Mouse (Mus musculus) lung, postnatal 10 days (tissue): ENCODE data around the gene Grk1.

Experiments
- DNase-seq: peaks from one replicate; pipeline ENCODE4 v3.0.0; 2021

Grk1 gene

DNA sequence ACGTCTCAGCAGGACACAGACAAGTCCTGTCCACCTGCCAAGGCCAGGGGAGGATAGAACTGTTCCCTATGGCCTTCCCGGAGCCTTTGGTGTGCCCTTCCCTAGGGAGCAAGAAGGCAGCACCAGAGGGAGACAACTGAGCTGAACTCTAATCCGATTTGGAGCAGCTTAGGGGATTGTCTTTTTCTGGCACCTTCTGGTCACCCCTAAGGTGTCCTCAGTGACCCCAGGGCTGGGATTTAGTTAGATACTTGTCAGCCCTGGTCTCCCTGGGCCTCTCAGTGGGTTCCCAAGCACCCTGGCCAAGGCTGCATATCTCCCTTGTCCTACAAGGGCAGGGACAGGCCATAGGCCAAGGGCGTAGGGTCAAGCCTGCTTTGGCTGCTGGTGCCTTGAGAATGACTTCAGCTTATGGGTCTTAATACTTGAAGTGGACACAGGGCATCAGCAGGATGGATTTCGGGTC lies at the start of gene Grk1:
TSS of gene Grk1 (plus strand) at position 416 of the 466 bp plus-strand sequence.
- DNase-seq = no peak

DNA sequence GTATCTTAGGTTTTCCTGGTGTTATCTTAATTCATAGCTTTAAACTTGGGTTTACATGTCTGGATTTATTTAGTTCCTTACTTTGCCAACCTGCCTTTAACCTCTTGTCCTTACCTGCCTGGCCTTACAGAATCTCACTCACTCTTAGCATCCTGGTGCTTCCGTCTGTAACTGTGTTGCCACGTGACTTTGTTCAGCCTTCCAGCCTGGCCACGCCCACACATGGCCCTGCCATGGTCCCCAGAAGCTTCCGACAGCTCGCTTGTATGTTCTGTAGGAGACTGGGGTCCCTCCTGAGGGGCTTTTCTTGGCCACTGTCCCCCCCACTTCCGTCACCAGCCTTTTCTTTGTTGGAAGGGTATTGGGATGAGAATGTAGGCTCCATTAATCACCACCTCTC lies 48.7 kb upstream of the Grk1 start:
- no peak for DNase-seq

DNA sequence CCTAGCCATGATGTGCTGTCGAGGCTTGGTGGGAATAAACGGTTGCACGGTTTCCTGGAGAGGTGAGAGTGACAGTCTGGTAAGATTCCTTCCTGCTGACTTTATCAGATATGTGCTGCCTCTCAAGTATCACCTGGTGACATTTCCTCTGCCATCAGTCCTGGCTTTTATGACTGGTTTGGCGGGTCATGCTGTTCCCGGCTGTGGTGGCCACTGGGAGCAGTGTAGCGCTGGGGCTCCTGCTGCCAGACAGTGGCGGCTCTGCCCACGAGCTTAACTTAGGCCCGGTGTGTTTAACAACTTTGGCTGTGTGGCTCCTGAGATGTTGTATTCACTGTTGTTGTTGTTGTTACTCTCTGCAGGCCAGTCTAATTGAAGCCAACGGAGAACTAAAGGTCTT lies 48.2 kb upstream of the Grk1 start:
- DNase-seq = no peak

DNA sequence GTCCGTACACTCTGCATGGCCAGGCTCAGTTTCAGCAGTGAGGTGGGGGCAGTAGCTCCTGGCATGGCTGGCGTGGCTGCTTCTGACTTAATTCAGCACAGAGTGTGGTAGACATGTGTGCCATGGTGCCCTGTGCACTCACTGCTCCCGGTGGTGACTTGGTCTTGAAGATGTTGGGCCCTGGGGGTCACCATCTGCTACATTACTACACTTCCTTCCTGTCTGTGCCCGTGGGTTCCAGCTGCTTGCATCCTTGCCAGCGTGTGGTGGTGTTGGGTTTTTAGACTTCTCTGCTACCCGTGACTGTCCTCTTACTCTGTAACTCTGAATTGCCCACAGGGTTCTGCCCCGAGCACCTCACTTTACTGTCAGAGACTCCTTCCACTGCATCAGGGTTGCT lies 44.7 kb upstream of the Grk1 start:
- no peak for DNase-seq

DNA sequence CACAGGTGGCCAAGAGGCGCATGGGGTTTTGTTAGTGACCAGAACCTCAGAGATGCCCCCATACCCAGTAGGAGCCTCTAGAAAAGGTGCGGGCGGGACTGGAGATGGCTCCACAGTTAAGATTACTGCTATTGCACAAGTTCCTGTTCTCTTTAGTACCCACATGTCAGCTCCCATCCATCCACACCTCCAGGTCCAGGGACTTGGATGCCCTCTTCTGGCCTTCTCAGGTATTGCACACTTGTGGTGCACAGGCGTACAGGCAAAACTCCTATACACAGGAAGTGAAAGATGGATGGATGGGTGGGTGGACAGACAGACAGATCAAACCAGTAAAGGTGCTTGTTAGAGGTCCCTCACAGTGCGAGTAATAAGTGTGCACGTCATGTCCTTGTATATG lies 43.0 kb upstream of the Grk1 start:
- no peak for DNase-seq

DNA sequence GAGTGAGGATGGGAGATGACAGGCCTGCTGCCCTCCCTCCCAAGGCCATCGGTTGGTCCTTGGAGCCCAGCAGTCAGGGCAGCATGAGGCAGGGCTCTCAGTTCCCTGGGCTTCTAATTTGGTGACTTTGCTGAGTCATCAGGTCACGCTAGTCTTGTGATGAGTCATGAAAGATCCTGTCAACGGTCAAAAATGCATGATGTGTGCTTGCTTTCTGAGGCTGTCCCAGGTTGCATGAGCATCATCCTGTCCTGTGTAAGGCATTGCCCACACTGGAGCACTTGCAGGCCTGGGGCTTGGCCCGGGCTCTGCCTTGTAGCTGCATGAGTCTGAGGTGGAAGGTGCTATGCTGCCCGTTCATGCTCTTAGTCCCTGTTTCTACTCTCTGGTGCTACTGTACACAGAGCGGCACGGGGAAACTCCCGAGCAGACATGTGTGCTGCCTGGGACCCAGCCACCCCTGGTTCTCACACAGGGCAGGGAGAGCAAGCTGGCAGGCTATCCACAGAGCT lies 31.7 kb upstream of the Grk1 start:
- DNase-seq = no peak

DNA sequence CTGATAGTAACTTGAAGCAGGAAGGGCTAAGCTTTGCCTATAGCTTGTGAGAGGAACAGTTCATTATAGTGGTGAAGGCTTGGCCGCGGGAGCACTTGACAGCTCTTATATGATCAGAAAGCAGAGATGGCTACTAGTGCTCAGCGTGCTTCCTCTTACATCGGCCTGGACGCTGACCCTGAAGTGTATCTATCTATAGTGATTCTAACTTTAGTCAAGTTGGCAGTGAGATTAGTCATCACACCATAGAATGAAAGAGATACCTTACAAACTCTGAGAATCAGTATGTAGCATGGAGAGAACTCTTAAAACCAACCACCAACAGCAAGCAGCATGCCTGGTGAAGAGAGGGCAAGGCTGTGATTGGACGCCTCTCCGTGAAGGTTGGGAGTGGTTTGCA lies 23.3 kb upstream of the Grk1 start:
- DNase-seq = no peak

DNA sequence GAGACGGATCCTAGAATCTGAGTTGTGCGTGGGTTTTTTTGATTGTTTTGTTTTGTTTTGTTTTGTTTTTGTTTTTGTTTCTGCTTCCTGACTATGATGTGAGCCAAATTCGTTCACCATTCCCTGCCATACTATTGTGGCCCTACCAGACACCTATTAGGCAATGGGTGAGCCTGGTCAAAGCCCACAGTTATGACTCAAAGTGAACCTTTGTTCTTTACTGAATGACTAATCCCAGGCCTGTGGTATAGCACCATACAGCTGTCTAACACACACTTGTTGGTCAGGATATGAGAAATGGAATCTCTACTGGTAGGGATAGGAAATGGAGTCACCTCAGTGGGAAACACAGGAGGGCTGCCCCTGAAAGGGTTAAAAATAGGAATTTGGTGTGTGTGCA lies 22.3 kb upstream of the Grk1 start:
- no peak for DNase-seq

DNA sequence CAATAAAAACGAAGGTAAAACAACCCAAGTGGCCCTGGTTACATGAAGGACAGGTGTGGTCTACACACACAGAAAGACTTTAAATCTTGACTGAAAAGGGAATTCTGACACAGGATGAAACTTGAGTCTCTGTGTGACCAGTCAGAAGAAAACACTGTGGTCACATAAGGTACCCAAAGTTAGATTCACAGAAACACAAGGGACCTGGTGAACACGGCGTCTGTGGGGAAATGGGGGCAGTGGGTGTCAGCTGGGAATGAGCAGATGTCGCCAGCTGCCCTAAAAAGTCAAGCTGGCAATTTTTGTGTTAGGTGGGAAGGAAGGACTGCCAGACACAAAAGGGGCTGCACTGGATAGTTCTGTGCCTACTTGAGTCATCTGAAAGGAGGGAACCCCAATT lies 21.9 kb upstream of the Grk1 start:
- DNase-seq = no peak

DNA sequence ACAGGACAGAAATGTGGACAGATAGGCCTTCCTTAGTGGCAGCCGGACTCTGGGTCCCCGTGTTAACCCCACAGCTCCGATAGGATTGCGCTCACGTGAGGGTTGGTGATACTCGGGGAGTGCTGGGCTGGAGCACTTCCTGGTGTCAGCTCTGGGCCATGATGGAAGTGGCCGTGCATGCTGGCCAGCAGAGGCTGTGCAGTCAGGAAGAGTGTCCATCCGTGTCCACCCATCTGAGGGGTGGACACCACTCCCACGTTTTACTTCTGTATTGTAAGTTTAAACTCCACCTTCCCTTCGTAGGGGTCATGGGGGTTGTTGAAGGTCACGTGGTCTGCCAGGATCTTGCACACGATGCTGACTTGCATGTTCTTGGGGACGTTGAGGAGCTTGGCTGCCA lies 18.5 kb upstream of the Grk1 start:
- DNase-seq = no peak

DNA sequence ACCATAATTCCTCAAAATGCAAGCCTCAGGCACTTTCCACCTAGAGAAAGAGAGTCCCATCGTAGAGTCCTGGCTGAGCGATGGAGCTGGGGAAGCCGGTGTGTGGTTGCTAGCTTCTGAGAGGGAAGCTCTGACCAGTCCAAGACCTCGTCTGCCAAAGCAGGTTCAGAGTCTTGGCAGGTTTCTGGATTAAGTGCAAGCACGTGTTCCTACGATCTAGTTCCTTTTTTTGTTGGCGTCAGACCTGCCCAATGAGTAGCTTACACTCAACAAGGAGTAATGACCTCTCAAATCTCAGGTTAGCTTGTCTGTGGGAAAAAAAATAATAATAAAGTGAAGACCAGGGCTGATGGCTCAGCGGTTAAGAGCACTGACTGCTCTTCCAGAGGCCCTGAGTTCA lies 17.2 kb upstream of the Grk1 start:
- no peak for DNase-seq

DNA sequence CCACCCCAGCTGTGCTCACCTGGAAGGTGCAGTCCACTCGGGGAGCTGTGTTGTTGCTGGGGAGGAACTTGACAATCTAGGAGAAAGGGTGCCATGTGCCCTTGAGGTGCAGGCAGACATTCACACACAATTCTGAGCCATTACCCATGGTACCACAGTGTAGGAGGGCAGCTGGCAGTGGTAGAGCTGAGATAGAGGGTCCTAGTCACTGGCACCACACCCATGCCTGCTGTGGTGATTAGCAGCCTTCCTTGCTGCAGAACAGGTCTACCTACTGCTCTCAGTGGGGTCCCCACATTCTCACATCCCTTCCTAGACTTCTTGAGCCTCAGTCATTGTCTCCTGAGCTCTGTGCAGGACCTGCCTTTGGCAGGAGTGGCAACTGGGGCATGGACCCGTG lies 16.1 kb upstream of the Grk1 start:
- DNase-seq = no peak

DNA sequence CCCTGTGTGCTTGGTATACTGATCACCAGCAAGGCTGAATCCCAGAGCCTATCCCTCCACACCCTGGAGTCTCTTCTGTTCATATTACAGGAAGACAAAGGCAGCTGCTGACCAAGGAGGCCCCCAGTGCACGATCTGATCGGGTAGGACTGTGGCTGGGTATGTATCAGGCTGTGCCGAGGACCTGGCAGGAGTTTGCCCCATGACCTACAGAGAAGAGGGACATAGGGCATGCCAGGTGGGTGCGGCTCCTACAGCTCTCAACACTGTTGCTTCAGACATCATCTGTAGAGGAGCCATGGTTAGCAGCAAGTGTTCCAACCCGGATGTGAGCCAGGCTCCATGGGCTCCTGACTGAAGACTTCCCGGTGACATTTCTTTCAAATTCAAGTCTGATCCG lies 11.0 kb upstream of the Grk1 start:
- DNase-seq = no peak

DNA sequence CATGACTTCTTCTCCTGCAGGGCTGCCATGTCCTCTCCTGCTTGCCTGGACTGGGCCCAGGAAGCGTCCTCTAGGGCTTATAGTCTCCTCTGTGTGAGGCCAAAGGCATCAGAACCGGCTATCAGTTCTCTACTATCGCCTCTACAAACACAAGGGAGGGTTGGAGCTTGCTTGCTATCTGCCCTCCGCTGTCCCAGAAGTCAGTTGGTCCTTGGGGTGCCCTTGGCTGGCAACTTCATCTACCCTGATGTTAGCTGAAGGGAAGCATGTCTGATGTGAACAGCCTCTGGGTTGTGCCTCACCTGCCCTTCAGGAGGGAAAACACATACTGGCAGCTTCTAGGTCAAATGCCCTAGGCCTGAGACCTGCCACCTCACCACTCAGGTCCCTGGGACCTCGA lies 8.2 kb upstream of the Grk1 start, which contains the start of gene Atp4b:
TSS of gene Atp4b (minus strand) at position 101 of the 400 bp plus-strand sequence.
- no peak for DNase-seq

DNA sequence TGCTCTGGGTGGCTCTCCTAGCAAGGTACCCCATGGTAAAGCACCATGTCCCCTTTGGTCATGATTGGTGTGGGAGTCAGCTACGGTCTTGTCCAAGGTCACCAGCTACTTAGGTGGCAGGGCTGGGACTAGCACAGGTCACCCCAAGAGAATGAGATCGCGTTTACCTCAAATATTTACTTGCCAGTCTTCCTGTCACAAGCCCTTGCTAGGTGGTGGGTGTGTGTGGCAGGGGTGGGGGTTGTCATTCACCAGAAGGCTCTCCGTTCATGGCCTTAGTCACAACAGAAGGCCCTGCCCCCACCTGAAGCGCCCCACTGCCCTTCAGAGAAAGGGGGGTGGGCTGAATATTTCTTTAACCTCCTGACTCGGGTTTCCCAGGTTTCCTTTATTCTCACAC lies 1.4 kb upstream of the Grk1 start:
- DNase-seq = no peak

DNA sequence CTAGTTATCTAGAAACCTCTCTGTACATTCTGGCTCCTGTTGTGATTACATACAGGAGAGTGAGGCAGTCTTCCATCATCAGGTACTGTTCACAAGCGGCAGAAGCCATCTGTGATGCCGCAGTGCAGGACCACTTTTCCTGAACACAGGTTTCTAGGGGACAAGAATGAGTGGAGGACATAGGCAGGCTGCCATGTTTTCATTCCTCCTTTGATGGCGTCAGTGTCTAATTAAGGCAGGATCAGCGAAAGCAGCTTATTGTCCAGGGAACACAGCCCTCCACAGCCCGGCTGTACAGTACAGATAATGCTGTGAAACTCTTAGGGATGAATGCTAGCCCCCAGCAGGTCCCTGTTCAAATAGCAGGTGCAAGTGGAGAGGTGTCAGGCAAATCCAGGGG lies 1.1 kb downstream of the Grk1 start:
- DNase-seq = no peak

DNA sequence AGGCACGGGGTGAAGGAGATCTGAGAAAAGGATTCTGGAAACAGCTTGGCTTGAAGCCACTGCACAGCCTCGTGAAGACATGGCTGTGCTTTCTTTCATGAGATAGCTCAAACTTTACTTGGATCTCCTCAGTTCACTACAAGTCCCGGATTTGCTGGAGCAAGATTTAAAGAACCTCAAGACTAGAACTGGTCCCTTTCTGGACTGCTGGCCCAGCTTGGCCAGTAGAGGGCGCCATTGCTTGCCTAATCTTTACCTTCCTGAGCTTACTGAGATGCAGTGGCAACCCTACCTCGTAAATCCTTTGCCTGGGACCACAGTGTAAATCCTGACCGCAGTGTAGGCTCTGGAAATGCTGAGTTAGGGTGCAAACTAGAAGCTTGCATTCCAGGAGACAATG lies 6.7 kb downstream of the Grk1 start:
- DNase-seq = peak; percentile 72

DNA sequence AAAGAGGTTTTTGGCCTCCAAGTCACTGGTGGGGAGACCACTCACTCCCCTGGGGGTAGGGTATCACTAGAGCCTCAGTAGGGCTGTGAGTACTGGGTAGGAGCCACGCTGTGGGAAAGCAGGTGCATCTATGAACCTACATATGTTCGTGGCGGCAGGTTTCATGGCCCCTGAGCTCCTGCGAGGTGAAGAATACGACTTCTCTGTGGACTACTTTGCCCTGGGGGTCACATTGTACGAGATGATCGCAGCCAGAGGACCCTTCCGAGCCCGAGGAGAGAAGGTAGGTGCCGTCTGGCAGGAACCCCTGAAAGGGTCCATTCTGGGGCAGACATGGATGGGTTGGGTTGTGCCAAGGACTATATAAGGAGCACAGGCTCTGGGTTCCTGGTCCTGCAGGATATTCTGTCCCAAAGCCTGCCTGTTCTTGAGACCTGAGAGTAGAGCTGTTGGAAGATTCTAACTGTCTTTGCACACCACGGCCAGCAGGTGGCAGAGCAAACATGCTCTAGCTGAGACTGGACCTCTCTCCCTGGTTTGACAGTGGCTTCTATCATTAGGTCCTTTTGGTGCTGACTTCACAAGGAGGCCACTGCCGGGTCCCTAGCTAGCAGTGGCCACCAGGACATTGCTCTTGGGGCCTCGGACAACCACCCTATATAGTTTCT lies 8.1 kb downstream of the Grk1 start:
- peak; percentile 68 for DNase-seq

DNA sequence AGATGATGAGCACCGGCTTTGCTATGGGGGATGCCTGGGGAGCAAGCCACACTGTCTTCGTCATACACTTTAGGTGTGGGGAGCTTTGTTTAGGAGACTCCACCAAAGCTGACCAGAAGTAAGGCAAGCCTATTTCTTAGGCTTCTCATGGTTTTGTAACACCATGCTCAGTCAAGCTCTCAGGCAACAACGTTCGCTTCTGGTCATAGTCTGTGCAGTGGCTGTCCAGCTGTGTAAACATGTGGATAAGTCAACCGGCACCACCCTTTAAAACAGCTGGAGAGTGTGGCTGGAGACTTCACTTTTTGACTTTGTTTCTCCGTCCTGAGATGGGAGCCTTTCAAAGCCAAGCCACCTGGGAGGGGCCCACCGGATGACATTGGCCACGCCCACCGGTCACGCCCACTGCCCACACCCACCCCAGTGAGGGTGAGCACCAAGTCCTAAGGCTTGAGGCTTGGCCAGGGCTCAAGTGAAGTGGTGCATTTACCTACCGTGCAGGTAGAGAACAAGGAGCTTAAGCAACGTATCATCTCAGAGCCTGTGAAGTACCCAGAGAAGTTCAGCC lies 9.0 kb downstream of the Grk1 start:
- DNase-seq = peak; percentile 18

DNA sequence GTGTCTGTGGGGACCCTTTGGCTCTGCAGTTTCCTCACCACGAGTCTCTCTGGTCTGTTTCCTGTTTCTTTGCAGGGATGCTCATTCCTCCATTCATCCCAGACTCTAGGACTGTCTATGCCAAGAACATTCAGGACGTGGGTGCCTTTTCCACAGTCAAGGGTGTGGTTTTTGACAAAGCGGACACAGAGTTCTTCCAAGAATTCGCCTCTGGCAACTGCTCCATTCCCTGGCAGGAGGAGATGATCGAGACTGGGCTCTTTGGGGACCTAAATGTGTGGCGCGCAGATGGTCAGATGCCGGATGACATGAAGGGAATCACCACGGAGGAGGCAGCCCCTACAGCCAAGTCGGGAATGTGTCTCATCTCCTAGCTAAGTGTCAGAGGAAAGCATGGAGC lies 11.0 kb downstream of the Grk1 start:
- DNase-seq = no peak

DNA sequence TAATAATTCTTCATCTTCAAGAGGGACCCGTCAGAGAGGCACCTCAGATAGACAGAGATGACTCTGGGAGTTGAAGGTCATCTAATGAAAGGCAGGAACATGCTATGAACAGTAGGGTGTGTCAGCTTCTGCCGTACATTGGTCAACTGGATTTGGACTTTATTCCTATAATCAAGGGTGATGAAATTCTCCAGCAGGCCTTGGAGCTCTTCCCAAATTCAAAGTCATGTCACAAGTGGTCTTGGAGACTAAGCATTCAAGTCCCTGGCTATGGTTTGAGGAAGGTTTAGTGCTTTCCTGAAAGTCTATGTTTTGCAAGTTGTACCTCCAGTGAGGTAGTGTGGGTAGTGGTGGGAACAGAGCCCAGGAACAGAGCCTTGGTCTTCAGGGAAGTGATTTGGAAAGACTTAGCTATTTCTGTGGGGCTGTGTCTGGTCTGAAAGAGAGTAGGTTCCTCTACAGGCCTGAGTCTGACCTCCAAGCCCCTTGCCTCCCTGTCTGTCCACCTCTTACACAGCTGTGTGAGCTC lies 14.3 kb downstream of the Grk1 start:
- DNase-seq = no peak

DNA sequence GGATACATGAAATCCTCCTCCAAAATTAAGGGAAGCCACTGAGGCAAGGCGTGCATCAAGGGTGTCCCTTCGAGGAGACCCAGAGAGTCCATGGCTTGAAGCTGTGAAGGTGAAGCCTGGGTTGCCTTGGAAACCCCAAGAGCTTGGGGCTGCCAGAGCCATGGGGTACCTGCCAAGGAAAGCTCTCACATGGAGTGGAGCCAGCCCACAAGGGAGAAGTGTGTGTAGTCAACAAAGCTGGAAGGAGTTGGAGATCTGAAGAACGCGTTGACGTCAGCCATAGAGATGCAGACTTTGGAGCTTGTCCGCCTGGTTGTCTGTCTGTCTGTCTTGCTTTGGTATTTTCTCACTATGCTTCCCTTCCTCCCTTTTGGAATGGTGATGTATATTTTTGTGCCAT lies 16.1 kb downstream of the Grk1 start:
- peak; percentile 16 for DNase-seq

DNA sequence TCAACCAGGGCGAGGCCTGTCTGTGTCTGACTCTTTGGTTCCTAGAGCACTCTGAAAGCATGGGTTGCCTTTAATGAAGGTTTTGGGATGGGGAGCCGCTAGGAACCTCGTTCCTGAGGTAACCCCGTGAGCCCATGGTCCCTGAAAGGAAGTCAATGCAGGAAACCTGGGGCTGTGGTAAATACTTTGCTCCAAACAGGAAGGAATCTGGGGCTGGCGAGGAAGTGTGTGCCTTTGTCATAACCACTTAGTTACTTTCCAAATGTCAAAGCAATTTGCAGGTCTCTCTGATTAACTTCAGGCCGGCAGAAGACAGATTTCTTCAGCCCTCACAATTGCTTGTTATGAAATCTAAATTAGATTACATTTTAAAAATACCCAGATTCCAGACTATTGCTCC lies 22.5 kb downstream of the Grk1 start:
- peak; percentile 45 for DNase-seq

DNA sequence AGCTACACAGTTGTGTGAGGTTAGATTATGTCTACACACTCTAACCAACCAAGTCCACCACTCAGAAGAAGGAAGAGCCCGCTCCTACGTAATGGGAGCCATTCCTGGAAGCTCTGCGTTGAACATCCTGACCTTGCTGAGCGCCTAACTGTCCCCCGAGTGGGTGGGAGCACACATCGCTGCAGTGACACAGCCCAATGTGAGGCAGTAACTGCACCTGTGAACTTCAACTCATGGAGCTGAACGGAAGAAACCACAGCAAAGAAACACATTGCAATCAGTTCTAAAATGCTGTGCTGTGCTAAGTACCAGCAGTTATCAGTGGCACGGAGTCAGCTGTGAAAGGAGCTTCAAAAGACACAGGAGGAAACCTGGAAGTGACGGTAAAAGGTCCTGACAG lies 23.3 kb downstream of the Grk1 start:
- DNase-seq = no peak

DNA sequence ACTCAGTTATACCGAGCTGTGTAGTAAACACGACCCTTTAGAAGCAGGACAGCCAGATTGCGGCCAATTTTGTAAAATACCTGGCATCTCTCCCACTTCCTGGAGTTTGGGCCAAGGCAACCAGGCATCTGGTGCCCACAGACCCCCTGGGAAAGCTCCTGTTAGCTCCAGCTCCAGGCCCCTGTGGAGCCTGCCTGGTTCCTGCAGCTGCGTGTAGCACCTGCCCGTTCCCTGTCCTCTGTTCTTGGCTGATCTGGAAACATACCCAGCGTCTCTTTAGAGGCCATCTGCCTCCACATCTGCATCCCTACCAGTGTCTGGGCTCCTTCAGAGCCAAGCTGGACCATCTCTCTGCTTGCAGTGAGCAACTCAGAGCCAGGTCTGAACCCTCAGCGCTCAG lies 25.5 kb downstream of the Grk1 start:
- DNase-seq = no peak
